Mouse (Mus musculus): ENCODE data around the gene Tmeff2.

Gene Tmeff2

GRCm38 (mm10) chr1:51104698-51105097, 204.3 kb downstream of the Tmeff2 start:
- DNase-seq (ENCODE audit: low spot score in 2 of 2) = no peak

DNA sequence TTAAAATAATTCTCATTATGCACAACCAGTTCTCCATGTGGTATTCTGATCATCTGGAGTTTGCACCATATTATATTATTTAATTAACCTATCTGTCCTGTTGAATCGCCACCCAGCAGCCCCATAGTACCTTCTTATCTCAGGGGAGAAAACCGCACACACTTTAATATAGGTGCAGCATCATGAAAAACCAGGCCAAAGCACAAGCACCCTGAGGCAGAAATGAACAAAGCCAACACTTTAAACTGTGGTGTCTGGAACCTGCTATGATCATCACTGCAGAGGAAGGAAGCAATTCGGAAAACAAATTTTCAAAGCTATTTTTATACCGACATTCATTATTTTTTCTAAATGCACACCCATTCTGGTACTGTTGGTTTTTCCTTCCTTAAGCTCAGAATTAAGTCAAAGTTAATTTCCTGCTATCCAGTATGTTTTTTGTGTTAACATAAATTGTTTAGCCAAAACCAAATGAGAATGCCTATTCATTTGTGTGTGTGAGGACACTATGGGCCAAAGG, 206.0 kb downstream of the Tmeff2 start:
- no peak for DNase-seq (ENCODE audit: low spot score in 2 of 2)

- no peak for DNase-seq (ENCODE audit: low spot score in 2 of 2)
Measured at GRCm38 (mm10) chr1:51107299-51107698, 206.9 kb downstream of the Tmeff2 start.

DNA sequence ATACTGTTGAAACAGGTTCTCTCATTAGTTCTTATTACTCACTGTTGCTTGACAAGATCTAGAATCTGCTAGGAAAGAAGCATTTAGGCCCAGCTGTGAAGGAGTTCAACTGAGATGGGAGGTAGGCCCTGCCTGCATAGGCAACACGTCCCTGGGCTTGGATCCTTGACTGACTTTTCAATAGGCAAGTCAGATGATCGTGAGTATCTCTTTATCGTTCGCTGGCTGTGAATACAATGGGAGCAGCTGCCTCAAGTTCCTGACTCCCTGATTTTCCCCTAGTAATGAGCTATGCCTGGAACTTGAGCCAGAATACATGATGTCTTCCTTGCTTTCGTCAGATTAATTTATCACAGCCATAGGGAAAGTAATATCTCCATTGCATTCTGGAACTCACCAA, 214.3 kb downstream of the Tmeff2 start:
- no peak for DNase-seq (ENCODE audit: low spot score in 2 of 2)

GRCm38 (mm10) chr1:51115761-51116160, 215.3 kb downstream of the Tmeff2 start:
- DNase-seq (ENCODE audit: low spot score in 2 of 2) = peak; percentile 40 to 54

- no peak for DNase-seq (ENCODE audit: low spot score in 2 of 2)
Measured at GRCm38 (mm10) chr1:51117830-51118229, 217.4 kb downstream of the Tmeff2 start.

GRCm38 (mm10) chr1:51125671-51126424, 225.4 kb downstream of the Tmeff2 start:
- no peak for DNase-seq (ENCODE audit: low spot score in 2 of 2)

- no peak for DNase-seq (ENCODE audit: low spot score in 2 of 2)
Measured at GRCm38 (mm10) chr1:51126425-51126765, 225.9 kb downstream of the Tmeff2 start.

DNA sequence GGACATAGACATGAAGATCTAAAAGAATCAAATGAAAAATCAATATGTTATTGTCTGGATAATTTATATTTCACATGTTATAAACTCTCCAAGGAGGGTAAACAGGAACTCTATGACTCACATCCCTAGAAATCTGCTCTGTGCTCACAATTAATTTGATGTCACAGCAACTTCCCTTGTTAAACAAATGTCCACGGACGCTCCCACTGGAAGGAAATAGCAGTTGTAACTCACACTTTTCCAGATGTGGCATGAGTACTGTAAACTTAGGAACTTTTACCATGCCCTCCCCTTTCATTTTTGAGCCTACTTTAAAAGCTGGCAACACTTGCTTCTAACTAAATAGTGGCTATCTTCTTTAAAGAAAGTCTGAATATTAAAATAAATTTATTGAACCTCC, 236.3 kb downstream of the Tmeff2 start:
- no peak for DNase-seq (ENCODE audit: low spot score in 2 of 2)

GRCm38 (mm10) chr1:51139605-51140004, 239.2 kb downstream of the Tmeff2 start:
- no peak for DNase-seq (ENCODE audit: low spot score in 2 of 2)

- no peak for DNase-seq (ENCODE audit: low spot score in 2 of 2)
Measured at GRCm38 (mm10) chr1:51141381-51141780, 240.9 kb downstream of the Tmeff2 start.

DNA sequence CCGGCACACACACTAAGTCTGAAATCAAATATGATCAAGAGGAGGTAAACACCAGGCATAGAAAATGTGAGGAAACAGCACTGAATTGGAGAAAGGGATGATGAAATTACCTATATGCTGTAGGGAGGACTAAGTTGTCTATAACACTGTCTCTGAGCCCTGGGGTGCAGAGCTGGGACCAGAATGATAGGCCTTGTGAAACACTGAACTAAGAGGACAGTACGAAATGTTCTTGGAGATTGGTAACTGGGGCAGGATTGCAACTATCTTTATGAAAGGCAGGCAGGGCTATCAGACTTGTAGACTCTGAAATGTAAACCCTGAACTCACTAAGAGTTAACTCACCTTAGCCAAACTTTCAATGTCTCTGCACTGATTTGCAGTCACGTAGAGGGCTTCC, 242.3 kb downstream of the Tmeff2 start:
- DNase-seq (ENCODE audit: low spot score in 2 of 2) = no peak

DNA sequence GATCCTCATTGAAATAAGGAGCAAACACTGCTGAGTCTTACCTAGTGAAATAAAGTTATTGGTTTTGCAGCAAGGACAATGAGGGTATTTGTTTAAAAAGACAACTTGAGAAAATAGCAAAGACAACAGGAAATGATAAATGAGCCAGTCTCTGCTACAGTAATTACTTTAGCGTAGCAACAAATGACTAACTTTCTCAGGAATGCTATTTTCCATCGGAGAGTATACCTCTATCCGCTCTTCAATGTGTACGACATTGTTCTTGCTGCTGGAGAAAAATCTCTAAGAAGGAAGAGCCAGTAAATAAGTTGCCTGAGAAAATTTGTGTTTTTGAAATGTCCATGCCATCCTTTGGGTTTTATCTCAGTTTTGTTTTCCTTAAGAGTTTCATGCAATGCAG, 245.2 kb downstream of the Tmeff2 start:
- DNase-seq (ENCODE audit: low spot score in 2 of 2) = no peak

DNA sequence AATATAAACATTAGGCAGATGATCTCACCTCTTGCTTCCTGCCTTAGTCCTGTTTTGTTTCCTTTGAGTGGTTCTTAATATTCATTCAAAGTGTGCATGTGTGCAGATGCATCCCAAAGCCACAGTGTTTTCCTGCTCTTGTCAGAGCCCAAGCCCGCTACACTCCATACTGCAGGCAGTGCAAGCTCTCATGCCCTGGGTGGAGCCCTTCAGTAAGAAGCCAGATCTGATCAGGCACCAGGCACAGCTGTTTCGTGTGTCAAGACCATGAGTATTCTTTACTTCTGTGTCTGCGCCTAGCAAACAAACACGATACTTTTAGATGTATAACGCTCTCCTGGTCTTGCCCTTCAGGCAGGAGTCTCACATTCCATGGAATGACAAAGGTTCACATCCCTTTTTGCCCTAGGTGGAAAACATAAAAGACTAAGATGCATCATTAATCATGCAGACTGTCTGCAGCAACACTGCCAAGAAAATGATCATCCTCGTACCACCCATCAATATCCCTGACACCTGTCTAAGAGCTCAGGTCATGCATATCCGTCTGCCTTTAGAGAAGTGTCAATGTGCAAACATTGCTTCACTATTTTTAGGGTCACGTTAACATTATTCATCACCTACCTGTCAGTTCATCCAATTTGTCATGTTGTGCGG, 248.2 kb downstream of the Tmeff2 start:
- DNase-seq (ENCODE audit: low spot score in 2 of 2) = no peak

- DNase-seq (ENCODE audit: low spot score in 2 of 2) = no peak
Measured at GRCm38 (mm10) chr1:51149488-51149887, 249.0 kb downstream of the Tmeff2 start.

GRCm38 (mm10) chr1:51149890-51150289, 249.4 kb downstream of the Tmeff2 start:
- DNase-seq (ENCODE audit: low spot score in 2 of 2) = no peak

- DNase-seq (ENCODE audit: low spot score in 2 of 2) = no peak
Measured at GRCm38 (mm10) chr1:51152017-51152416, 251.6 kb downstream of the Tmeff2 start.

DNA sequence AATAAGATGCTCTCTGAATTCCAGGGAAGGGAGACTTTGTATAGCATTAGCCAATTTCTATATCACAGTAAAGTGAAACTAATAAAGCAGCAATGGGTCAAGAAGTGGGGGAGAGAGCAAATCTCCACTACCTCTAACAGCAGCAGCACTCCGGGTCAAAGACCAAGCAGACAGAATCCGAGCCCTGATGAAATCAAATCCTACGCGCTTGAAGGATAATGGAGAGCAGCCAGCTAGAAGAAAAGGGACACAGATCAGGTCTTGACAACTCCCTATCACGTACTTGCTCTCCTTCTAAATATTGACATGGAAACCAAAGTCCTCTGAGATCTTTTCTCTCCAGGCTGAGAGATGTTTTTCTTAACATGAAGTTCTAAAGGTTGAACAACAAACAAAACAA, 252.4 kb downstream of the Tmeff2 start:
- DNase-seq (ENCODE audit: low spot score in 2 of 2) = no peak

- no peak for DNase-seq (ENCODE audit: low spot score in 2 of 2)
Measured at GRCm38 (mm10) chr1:51184276-51184675, 283.8 kb downstream of the Tmeff2 start.

GRCm38 (mm10) chr1:51189008-51189407, 288.6 kb downstream of the Tmeff2 start:
- DNase-seq (ENCODE audit: low spot score in 2 of 2) = no peak

DNA sequence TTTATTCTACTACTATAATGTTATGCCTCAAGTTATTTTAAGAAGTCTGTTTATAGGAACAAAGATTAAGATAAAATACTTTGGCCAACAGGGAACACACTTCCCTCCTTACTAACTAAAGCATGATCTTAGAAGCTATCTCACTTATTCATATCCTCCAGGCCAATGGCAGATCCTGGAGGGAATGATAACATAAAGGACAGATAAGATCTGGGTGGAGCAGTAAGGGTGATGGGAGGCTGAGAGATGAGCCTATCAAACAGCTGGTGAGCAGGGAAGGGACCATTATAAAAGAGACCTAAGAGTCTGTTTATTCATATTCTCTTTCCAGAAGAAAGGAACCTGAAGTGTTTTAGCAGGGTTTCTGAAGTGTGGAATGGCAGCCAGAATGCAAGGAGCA, 290.8 kb downstream of the Tmeff2 start:
- no peak for DNase-seq (ENCODE audit: low spot score in 2 of 2)

GRCm38 (mm10) chr1:51191872-51192613, 291.6 kb downstream of the Tmeff2 start:
- DNase-seq (ENCODE audit: low spot score in 2 of 2) = peak in 1 of 2 experiments; percentile 21

Measured in right cerebral cortex, adult 2 months (tissue).